Mouse (Mus musculus): ENCODE measurements around the gene Ppp1r3c.

DNA sequence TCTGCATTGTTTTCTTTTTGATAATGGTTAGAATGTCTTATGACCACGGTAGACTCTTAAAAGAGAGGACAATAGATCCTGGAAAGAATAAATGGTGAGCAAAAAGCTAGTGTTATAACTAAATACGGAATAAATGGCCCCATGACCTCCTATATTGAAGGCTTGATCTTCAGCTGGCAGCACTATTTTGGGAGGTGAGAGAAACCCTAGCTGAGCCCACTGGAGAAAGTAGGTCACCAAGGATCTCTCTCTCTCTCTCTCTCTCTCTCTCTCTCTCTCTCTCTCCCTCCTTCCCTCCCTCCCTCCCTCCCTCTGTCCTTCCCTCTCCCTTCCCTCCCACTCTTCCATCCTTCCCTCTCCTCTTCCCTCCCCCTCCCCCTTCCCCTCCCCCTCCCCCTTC lies 42.9 kb downstream of the Ppp1r3c start:
- TF ChIP-seq CTCF (IDR thresholded peaks at IDR 0.05; ENCODE audit: low read depth, low read length), result no peak
- no peak for TF ChIP-seq POLR2A (IDR thresholded peaks at IDR 0.05; ENCODE audit: insufficient read depth, low read length)
- TF ChIP-seq EP300 (IDR thresholded peaks at IDR 0.05; ENCODE audit: insufficient read depth, low read depth, low read length), result no peak
